Mouse (Mus musculus): ENCODE measurements around the gene Cdca8.

- TF ChIP-seq CTCF (IDR thresholded peaks at IDR 0.05; ENCODE audit: control insufficient read depth, insufficient read depth, low read length) (no peak), POLR2A (IDR thresholded peaks at IDR 0.05; ENCODE audit: borderline replicate concordance, control insufficient read depth, low read depth, low read length) (no peak)
Measured at GRCm38 (mm10) chr4:124899906-124900305, 39.2 kb downstream of the Cdca8 start.
